Comparison of ENCODE assay signal across 15 mouse cellular contexts in the genomic region with DNA sequence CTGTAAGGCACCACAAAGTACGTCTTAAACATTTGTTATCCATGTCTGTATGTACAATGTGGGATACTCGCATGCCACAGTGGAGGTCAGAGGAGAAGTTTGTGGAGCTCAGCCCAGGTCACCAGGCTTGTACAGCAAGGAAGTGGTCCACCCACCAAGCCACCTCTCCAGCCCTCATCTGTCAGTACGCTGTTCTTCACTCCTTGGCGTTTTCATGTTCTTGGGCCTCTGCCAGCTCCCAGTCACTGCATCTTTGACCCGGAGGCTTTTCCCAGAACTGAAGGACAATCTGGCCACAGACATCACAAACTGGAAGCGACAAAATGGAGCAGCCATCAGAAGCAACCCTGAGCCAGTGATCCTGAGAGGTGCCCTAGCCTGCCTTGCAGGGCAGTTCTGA. TPM values are rescaled to one million over a fixed set of nuclear protein-coding genes. Genes with fewer than 3 reads are reported as not detected.
DNase-seq lines count a peak whose midpoint lies in the region; ATAC-seq and TF ChIP-seq lines count a peak whose summit lies in the region.
"Had no signal": no experiment of that assay in that cellular context is flagged by ENCODE, and none has a peak within 500 bp of the region (broad histone marks: within the 10 kb centered on the region; RNA-seq: fewer than 3 reads in every experiment).

No protein-coding gene starts in this region.

- peak; percentile 46 to 50 for DNase-seq in cerebellum, postnatal 10 days
- DNase-seq in cerebellum, adult 11-12 months: no peak
- DNase-seq in adrenal gland, adult 18-20 months (ENCODE audit: low spot score in 2 of 2): peak; percentile 30 to 56
- peak; percentile 80 for DNase-seq in kidney, adult 2 months
- no peak for DNase-seq in embryo, embryonic 10.5 days (ENCODE audit: low spot score)
- DNase-seq in B cell, adult 2 months: no peak
- DNase-seq in thymus, adult 18-20 months: no peak
- DNase-seq: embryo, embryonic 11 days; gastrocnemius, adult 2 months had no signal

- H3K4me3 ChIP-seq in kidney, adult 2 months (ENCODE audit: insufficient read depth, low read depth, low read length): no peak overlapping the region
- no peak overlapping the region for H3K4me3 ChIP-seq in lung, embryonic 15.5 days
- H3K4me3 ChIP-seq: gastrocnemius, adult 2 months; hindbrain, embryonic 12.5 days; myocyte had no signal

- TF ChIP-seq CTCF in kidney, adult 2 months (conservative IDR thresholded peaks at IDR 0.05; ENCODE audit: insufficient read depth, insufficient read length, low read depth, low read length): no peak

- WGBS in kidney, adult 2 months: 31% methylated on average over 6 of the region's 6 CpGs
- 30% methylated on average over 6 of the region's 6 CpGs for WGBS in lung, embryonic 15.5 days

- H3K27me3 ChIP-seq in kidney, adult 2 months (replicated peaks; ENCODE audit: control insufficient read depth, insufficient read depth, low read length): no peaks in the 10 kb centered on the region
- no peaks in the 10 kb centered on the region for H3K27me3 ChIP-seq in lung, embryonic 15.5 days
- H3K27me3 ChIP-seq: hindbrain, embryonic 12.5 days had no signal

- no peak overlapping the region for H3K27ac ChIP-seq in kidney, adult 2 months (ENCODE audit: insufficient read depth, low read depth, low read length)
- H3K27ac ChIP-seq in lung, embryonic 15.5 days: peak overlapping the region; percentile 75
- H3K27ac ChIP-seq: gastrocnemius, adult 2 months; hindbrain, embryonic 12.5 days had no signal

- 0 out of 2 replicates have a peak, but pooled peaks cover 2% of the 10 kb centered on the region for H3K4me1 ChIP-seq in kidney, adult 2 months (ENCODE audit: control insufficient read depth, insufficient read depth, low read length)
- peaks cover 26% of the 10 kb centered on the region for H3K4me1 ChIP-seq in lung, embryonic 15.5 days
- H3K4me1 ChIP-seq: hindbrain, embryonic 12.5 days had no signal

- peak; percentile 77; the same call in 1 of the 2 replicates for ATAC-seq in lung, embryonic 15.5 days (ENCODE audit: borderline replicate concordance, extremely low read depth, low FRiP score, low TSS enrichment)

- no peak for TF ChIP-seq POLR2A in kidney, adult 2 months (IDR thresholded peaks at IDR 0.05; ENCODE audit: low read depth, low read length)

- no peak overlapping the region for H3K4me2 ChIP-seq in lung, embryonic 15.5 days
- H3K4me2 ChIP-seq: hindbrain, embryonic 12.5 days had no signal

- H3K36me3 ChIP-seq in kidney, adult 2 months (ENCODE audit: control insufficient read depth, insufficient read depth, low read length): no peaks in the 10 kb centered on the region
- no peaks in the 10 kb centered on the region for H3K36me3 ChIP-seq in lung, embryonic 15.5 days
- H3K36me3 ChIP-seq: hindbrain, embryonic 12.5 days had no signal

- no peaks in the 10 kb centered on the region; the same call in 1 of the 2 replicates for H3K9me3 ChIP-seq in lung, embryonic 15.5 days

- no peak overlapping the region for H3K9ac ChIP-seq in lung, embryonic 15.5 days
- H3K9ac ChIP-seq: hindbrain, embryonic 12.5 days had no signal

RNA-seq across cellular contexts. Expression of gene Tuba3b, which starts 22.7 kb away (rescaled TPM):
- not detected for total RNA-seq in adrenal gland, adult 18-20 months (2021)
- polyA plus RNA-seq in kidney, adult 2 months (2012; rRNA removed): 0.17 and 0.58 TPM in 2 replicates
- not detected in 2 replicates for polyA plus RNA-seq in lung, embryonic 15.5 days (2015; fragmentation: Nextera tagmentation; extraction: Ambion mirVana)
- total RNA-seq: gastrocnemius, adult 2 months; layer of hippocampus, adult 8-10 months had no signal
- polyA plus RNA-seq: hindbrain, embryonic 12.5 days; limb, embryonic 11.5 days; myocyte had no signal

RNA-seq across cellular contexts. Expression of gene Lmntd1, which starts 24.1 kb away (rescaled TPM):
- under 1 TPM; 0.51 to 0.66 TPM for total RNA-seq in adrenal gland, adult 18-20 months (2021)
- 0.34 and 0.37 TPM in 2 replicates for polyA plus RNA-seq in kidney, adult 2 months (2012; rRNA removed)
- polyA plus RNA-seq in lung, embryonic 15.5 days (2015; fragmentation: Nextera tagmentation; extraction: Ambion mirVana): 0.97 and 1.9 TPM in 2 replicates
- total RNA-seq: ES-E14 had no signal
- polyA plus RNA-seq: myocyte had no signal

Comparison
In these comparisons a context has a peak if more than half of its experiments do, and no peak if none do; other contexts are left out.
1. DNase-seq: peak in cerebellum, postnatal 10 days (2 of 2), adrenal gland, adult 18-20 months (2 of 2) and kidney, adult 2 months (single experiment); none in cerebellum, adult 11-12 months (single experiment), embryo, embryonic 10.5 days (single experiment), B cell, adult 2 months (0 of 2) and thymus, adult 18-20 months (0 of 2).